Mouse (Mus musculus) c-Kit-negative CD71-positive TER-119-positive erythroid progenitor cells, embryonic 14.5 days (primary cell): Measurements from ENCODE around the gene Gna12.

Source experiments
- DNase-seq: peaks from one replicate; pipeline ENCODE4 v3.0.0-alpha.2; 2013; ENCODE audit warnings: low read depth, low spot score

Gene Gna12

DNA sequence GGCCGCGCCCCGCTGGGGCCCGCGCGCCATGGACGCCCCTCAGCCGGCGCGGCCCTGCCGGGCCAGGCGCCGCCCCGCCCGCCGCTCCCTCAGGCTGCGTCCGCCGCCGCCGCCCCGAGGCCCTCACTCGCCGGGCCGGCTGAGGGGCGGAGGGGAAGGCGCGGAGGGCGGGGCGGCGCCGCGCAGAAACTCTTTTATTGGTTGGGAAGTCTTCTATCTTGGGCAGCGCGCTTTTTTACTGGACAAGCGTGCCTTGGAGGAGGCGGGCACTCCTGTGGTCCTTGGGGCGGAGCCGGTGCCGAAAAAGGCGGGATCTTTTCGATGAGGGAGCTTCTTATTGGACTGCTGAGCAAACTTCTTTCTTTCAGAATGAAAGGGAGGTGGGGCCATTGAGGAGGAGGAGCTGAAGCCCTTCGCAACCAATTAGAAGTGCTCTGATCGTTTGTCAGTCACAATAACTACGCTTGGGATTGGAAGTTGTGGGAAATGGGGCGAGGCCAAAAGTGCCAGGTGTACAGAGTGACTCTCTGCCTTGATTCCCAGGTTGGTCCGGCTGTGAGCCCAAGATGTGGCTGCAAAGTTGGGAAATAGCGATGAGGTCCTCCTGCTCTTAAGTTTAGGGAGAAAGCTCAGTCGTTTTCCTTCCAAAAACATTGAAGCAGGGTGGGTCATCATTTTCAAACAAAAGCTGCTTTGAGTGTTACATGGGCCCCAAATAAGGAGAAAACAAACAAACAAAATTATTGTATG lies at the start of gene Gna12:
Gene Gna12, minus strand, starts transcription at position 118 of the 750 bp plus-strand sequence.
- DNase-seq = peak; percentile 99

GRCm38 (mm10) chr5:140878644-140879043 lies 48.4 kb upstream of the Gna12 start:
- peak; percentile 6 for DNase-seq

GRCm38 (mm10) chr5:140873736-140874307 lies 43.6 kb upstream of the Gna12 start:
- DNase-seq = no peak

GRCm38 (mm10) chr5:140873039-140873551 lies 42.9 kb upstream of the Gna12 start:
- DNase-seq = no peak

DNA sequence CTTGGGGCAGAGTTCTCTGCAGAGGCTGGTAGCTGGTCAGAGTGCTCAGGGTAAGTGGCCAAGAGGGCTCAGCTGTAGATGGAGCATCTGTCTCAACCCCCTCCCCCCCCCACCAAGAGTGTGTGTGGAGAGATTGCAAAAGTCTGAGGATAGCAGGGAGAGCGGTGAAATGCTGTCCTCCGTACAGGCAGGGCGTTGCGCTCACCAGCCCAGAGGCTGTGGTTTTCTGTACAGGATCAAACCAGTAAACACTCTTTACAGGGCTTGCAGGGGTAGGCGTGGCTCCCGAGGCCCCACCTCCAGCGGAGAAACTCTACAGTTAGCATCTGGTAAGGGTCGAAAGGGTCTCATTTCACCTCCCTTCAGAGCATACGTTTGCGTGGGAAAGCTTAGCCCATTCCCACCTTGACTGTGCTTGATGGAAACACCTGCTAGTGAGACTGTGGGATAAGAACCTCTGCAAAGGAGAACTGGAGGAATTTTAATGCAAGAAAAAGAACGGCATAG lies 42.4 kb upstream of the Gna12 start:
- DNase-seq = no peak

- no peak for DNase-seq
Measured at GRCm38 (mm10) chr5:140871241-140871640, 41.0 kb upstream of the Gna12 start.

DNA sequence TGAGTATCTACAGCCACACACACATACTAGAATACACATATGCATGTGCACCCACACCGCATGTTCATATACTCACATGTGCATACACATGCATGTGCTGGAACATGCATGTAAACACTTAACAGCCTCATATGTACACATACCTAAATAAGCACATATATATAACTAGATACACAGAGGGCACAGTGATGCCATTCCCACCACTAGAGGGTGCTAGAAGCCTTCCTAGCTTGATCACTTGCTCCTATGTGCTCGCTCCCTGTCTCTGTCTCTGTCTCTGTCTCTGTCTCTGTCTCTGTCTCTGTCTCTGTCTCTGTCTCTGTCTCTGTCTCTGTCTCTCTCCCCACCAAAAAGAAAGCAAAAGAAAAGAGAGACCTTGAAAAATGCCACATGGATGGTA lies 38.8 kb upstream of the Gna12 start:
- peak; percentile 12 for DNase-seq

- DNase-seq = no peak
Measured at GRCm38 (mm10) chr5:140859730-140860129, 29.5 kb upstream of the Gna12 start.

- no peak for DNase-seq
Measured at GRCm38 (mm10) chr5:140858335-140858734, 28.1 kb upstream of the Gna12 start.

- DNase-seq = no peak
Measured at GRCm38 (mm10) chr5:140857432-140858154, 27.4 kb upstream of the Gna12 start.

GRCm38 (mm10) chr5:140855909-140856530 lies 25.8 kb upstream of the Gna12 start:
- DNase-seq = no peak

- no peak for DNase-seq
Measured at GRCm38 (mm10) chr5:140854700-140855099, 24.5 kb upstream of the Gna12 start.

- no peak for DNase-seq
Measured at GRCm38 (mm10) chr5:140853723-140854122, 23.5 kb upstream of the Gna12 start.

DNA sequence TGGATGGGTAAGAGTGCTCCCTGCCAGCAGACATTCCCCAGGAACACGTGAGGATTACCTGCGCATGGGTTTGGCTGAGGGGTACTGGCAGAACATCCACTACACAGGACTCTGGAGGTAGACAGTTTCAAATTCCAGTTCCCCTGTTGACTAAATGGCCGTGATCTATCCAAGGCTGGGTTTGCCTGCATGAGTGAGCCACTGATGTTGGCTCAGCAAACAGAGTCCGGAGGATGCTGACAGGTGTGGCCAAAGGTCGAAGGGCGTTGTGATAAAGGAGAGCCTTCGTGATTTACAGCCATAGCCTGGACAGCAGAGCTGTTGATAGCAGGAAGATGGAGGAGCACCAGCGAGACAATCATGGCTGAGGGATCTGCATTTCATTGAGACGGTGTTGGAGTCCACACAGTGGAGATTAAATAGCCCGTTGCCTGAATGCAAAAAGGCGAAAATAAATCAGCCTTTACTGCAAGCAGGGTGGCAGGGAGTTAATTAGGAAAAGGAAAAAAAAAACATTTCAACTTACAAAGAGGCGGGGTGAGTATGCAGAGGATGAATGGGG lies 22.3 kb upstream of the Gna12 start:
- DNase-seq = no peak

DNA sequence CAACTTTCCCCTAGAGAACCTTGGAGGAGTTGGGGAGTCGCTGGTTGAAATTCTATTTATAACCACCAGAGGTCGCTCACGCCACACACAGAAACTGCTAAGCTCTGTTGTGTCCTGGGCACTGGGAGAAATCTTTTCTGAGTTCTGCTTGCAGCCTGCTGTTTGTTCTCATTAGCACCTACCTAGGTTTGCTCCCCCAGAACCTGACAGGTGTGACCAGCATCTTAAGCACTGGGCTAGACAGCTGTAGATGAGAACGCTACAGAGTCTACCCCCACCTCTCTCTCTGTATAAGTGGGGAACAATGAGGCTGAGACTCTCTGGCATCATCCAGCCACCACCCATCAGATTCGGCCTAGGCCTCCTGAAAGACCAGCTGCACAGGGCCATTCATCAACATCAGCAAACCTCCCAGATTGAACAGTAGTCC lies 17.1 kb upstream of the Gna12 start:
- DNase-seq = no peak

GRCm38 (mm10) chr5:140841942-140842341 lies 11.7 kb upstream of the Gna12 start:
- no peak for DNase-seq

GRCm38 (mm10) chr5:140831064-140831431 lies 817 bp upstream of the Gna12 start:
- DNase-seq = peak; percentile 15

GRCm38 (mm10) chr5:140829911-140830294 lies 328 bp downstream of the Gna12 start:
- DNase-seq = peak; percentile 25

DNA sequence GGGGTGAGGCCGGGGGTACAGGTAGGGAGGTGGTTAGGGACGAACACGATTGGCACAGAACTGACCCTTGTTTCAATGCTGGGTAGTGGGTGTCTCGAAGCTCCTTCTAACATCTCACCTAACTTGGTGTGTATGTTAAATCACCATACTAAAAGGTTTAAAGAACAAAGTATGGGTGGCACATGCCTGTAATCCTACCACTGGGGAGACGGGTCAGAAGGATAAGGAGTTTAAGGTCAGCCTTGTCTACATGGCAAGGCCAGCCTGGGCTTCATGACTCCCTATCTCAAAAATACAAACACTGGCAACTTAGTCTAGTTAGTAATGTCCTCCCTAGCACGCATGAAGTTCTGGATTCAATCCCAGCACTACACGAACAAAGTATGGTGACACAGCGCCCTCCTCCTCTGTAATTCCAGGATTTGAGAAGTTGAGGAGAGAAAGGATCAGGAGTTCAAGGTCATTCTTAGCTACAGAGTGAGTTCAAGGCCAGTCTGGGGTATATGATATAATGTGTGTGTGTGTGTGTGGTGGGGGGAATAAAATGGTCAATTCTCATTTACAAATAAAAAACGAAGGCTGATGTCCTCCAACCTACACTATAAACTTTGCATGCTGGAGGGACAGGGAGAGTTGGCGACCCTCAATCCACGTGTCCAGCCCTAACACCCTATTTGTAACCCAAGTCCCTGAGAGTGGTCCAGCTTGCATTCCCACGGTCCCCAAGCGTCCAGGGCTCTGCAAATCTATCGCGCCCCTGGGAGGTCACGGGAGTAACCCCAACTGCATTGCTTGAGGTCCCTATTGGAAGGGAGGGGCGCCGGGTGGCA lies 935 bp downstream of the Gna12 start:
- DNase-seq = no peak

GRCm38 (mm10) chr5:140828363-140828762 lies 1.9 kb downstream of the Gna12 start:
- DNase-seq = no peak

DNA sequence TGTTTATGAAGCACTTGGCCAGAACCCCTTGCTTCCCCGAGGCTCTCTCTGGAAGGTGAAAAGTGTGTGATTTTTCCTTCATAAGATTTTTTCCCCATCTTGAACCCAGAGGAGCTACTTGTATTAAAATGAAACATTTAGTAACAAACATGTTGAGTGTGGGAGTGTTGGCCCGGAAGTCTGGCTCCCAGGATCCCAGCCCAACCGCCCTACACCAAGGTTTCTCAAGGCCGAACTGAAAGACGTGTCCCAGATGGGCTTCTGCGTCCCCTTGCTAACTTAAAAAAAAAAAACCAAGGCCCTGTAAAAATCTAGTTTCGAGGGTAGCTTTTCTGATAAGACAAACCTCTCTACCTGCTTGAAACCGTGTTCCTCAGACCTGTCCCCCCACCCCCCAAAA lies 2.3 kb downstream of the Gna12 start:
- no peak for DNase-seq
